Mouse (Mus musculus): ENCODE results near the gene Serpinb6a. TPM values are rescaled to one million over a fixed set of nuclear protein-coding genes. Genes with fewer than 3 reads are reported as not detected.

The Serpinb6a gene
- polyA plus RNA-seq, 1 experiment from 2014 or later: 85.1 TPM

DNA sequence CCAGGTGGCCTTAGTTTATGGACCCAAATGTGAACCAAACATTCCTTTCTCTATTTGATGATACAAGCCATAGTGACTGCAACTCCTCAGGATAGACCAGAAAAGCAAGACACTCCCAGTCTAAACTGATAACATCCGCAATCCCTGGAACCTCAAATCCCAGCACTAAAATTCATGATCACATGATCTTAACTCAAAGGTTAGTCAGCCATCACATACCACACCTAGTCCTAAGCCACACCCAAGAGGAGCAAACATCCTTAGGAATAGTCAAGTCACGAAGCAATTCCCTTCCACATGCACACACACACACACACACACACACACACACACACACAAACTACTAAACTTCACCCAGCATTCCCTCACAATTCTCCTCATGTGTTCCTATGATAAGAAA, 99.3 kb downstream of the Serpinb6a start:
- ATAC-seq (replicated peaks; ENCODE audit: low FRiP score, low read depth): no peak
- H3K9me3 ChIP-seq (replicated peaks; ENCODE audit: low read length): no peaks in the 10 kb centered on the region
- no peaks in the 10 kb centered on the region for H3K4me1 ChIP-seq (replicated peaks; ENCODE audit: insufficient read depth, low read length)
- DNase-seq (ENCODE audit: low spot score): no peak
- TF ChIP-seq CTCF (IDR thresholded peaks at IDR 0.05; ENCODE audit: low read depth): no peak
- H3K4me2 ChIP-seq (ENCODE audit: low read length): no peak overlapping the region
- 90% methylated on average over 2 of the region's 2 CpGs for WGBS
- no peaks in the 10 kb centered on the region for H3K36me3 ChIP-seq (ENCODE audit: insufficient read depth, low read length)
- H3K4me3 ChIP-seq (replicated peaks; ENCODE audit: low read depth, low read length): no peak overlapping the region
- no peaks in the 10 kb centered on the region for H3K27me3 ChIP-seq (ENCODE audit: insufficient read depth, low read length)
- H3K27ac ChIP-seq: no peak overlapping the region
- H3K9ac ChIP-seq (ENCODE audit: low read depth, low read length): no peak overlapping the region

DNA sequence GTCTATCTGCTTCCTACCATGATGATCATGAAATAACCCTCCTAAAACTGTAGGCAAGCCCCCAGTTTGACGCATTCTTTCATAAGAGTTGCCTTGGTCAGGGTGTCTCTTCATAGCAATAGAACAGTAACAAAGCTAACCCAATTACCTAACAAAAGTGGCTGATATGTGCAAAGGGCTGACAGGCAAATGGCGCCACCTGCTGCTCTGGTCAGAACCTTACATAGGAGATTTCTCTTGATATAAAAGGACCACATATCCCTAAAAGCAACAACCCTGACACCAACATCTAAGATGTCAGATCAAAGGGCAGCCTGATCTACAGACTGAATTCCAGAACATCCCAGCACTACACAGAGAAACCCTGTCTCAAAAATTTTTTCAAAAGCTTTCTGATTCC, 108.4 kb downstream of the Serpinb6a start:
- DNase-seq (ENCODE audit: low spot score) (peak; percentile 64), ATAC-seq (replicated peaks; ENCODE audit: low FRiP score, low read depth) (no peak)
- no peak overlapping the region for H3K4me2 ChIP-seq (ENCODE audit: low read length)
- H3K4me1 ChIP-seq (replicated peaks; ENCODE audit: insufficient read depth, low read length): no peaks in the 10 kb centered on the region
- H3K36me3 ChIP-seq (ENCODE audit: insufficient read depth, low read length): no peaks in the 10 kb centered on the region
- H3K9ac ChIP-seq (ENCODE audit: low read depth, low read length): no peak overlapping the region
- WGBS: 54% methylated on average over 2 of the region's 2 CpGs
- H3K4me3 ChIP-seq (replicated peaks; ENCODE audit: low read depth, low read length): no peak overlapping the region
- peak; percentile 76 for TF ChIP-seq CTCF (IDR thresholded peaks at IDR 0.05; ENCODE audit: low read depth)
- H3K9me3 ChIP-seq (replicated peaks; ENCODE audit: low read length): no peaks in the 10 kb centered on the region
- H3K27me3 ChIP-seq (ENCODE audit: insufficient read depth, low read length): no peaks in the 10 kb centered on the region
- H3K27ac ChIP-seq: no peak overlapping the region

Other genes with a start within 250 kb of the Serpinb6a start
- not detected in 2 replicates for gene Serpinb6e, start 159.4 kb downstream of the Serpinb6a start, polyA plus RNA-seq (2015; fragmentation: Nextera tagmentation; extraction: Ambion mirVana)
- 0.17 and 0.24 TPM in 2 replicates for gene Serpinb6c, start 97.1 kb downstream of the Serpinb6a start, polyA plus RNA-seq (2015; fragmentation: Nextera tagmentation; extraction: Ambion mirVana)
- gene Nqo2, start 38.1 kb downstream of the Serpinb6a start, polyA plus RNA-seq (2015; fragmentation: Nextera tagmentation; extraction: Ambion mirVana): 22.5 and 24.1 TPM in 2 replicates
- 16.3 and 17.2 TPM in 2 replicates for gene Ripk1, start 431 bp downstream of the Serpinb6a start, polyA plus RNA-seq (2015; fragmentation: Nextera tagmentation; extraction: Ambion mirVana)
- 168 and 174 TPM in 2 replicates for gene Bphl, start 34.8 kb upstream of the Serpinb6a start, polyA plus RNA-seq (2015; fragmentation: Nextera tagmentation; extraction: Ambion mirVana)
- 169 and 170 TPM in 2 replicates for gene Tubb2a, start 75.2 kb upstream of the Serpinb6a start, polyA plus RNA-seq (2015; fragmentation: Nextera tagmentation; extraction: Ambion mirVana)
- 24.8 and 28.0 TPM in 2 replicates for gene Tubb2b, start 127.7 kb upstream of the Serpinb6a start, polyA plus RNA-seq (2015; fragmentation: Nextera tagmentation; extraction: Ambion mirVana)
- 110 and 117 TPM in 2 replicates for gene Psmg4, start 160.2 kb upstream of the Serpinb6a start, polyA plus RNA-seq (2015; fragmentation: Nextera tagmentation; extraction: Ambion mirVana)

All from kidney, postnatal 0 days (tissue).